Mouse (Mus musculus) midbrain, embryonic 13.5 days (tissue): ENCODE results near the gene Slc23a2. TPM values are rescaled to one million over a fixed set of nuclear protein-coding genes. Genes with fewer than 3 reads are reported as not detected.

Experiments
- ATAC-seq: fragments of 200-750 bp; cut with Nextera tagmentation; 2 replicates; pipeline ENCODE4 v1.8.0; 2017; ENCODE audit warnings: mild to moderate bottlenecking, moderate TSS enrichment, moderate library complexity
- H3K27ac ChIP-seq: fragments of 300-500 bp; sonication (generic); 2 replicates; pipeline ENCODE4 v1.5.1; 2015; ENCODE audit warnings: inconsistent platforms, mild to moderate bottlenecking, moderate library complexity
- H3K27me3 ChIP-seq: fragments of 300-500 bp; sonication (generic); 2 replicates; pipeline ENCODE4 v1.6.1; 2015; ENCODE audit warnings: mild to moderate bottlenecking, inconsistent platforms
- H3K36me3 ChIP-seq: fragments of 300-500 bp; sonication (generic); 2 replicates; pipeline ENCODE4 v1.6.1; 2015; ENCODE audit warnings: mild to moderate bottlenecking, inconsistent platforms
- H3K4me1 ChIP-seq: fragments of 300-500 bp; sonication (generic); replicated peaks from 2 replicates; pipeline ENCODE4 v1.6.1; 2015; ENCODE audit warnings: inconsistent platforms
- H3K4me2 ChIP-seq: fragments of 300-500 bp; sonication (generic); replicated peaks from 2 replicates; pipeline ENCODE4 v1.6.1; 2015; ENCODE audit warnings: moderate library complexity, mild to moderate bottlenecking, inconsistent platforms
- H3K4me3 ChIP-seq: fragments of 300-500 bp; sonication (generic); replicated peaks from 2 replicates; pipeline ENCODE4 v1.5.1; 2015; ENCODE audit warnings: mild to moderate bottlenecking, inconsistent platforms
- H3K9ac ChIP-seq: fragments of 300-500 bp; sonication (generic); replicated peaks from 2 replicates; pipeline ENCODE4 v1.6.1; 2015; ENCODE audit warnings: mild to moderate bottlenecking, inconsistent platforms
- H3K9me3 ChIP-seq: fragments of 300-500 bp; sonication (generic); 2 replicates; pipeline ENCODE4 v1.6.1; 2016; ENCODE audit warnings: mild to moderate bottlenecking, inconsistent platforms
- WGBS: fragments of 180-500 bp; shearing (Covaris S2); methylation state at CpG from one replicate; pipeline ENCODE4 v1.1.7; 2015; 5-methylcytosine and 5-hydroxymethylcytosine counted together
- polyA plus RNA-seq: library from polyadenylated mRNA; unstranded; fragments of >200 nt; fragmentation: Nextera tagmentation; extraction: Ambion mirVana; gene quantifications from 2 replicates; pipeline ENCODE4 v1.2.1, GENCODE M21; 2015

Slc23a2 gene
- polyA plus RNA-seq, 1 experiment from 2014 or later: 19.8 TPM

DNA sequence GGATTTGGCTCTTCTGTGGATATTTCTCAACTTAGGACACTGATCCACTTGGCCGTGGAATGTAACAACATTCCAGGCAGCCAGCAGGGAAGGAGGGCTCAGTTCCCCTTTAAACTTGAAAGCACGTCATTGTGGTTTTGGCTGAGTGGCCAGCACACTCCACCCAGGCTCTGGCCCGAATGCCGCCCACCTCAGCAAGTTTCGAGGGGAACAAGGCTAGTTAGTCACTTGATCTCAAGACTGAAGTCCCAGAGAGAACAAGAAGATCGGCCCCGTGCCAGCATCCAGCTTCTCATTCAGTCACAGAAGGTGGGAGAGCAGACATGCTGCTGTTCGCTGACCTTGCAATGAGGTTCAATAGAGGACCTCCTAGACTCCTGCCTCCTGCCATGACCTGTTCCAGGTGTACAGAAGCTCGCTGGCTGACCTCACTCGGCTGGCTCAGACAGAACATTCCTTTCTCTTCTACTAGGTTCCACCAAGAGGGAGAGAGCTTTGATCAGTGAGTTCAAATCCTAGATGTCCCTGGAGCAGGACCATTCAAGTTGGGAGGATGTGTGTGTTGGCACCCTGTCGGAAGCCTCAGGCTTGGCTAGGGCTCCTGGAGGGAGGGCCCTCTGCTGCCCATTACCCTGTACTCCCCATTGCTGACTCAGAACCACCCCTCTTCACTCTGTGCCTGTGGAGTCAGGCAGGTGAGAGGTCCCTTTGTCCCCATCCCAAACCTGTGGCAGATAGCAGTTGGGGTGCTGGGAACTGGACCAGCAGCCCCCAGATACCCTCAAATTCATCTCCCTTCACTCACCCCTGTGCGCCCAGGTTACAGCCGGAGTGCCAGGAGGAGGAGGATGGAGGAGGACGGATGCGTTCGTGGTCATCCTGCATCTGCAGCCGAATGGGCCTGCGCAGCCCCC lies 138.1 kb downstream of the Slc23a2 start:
- Histone ChIP-seq H3K4me2 (no peak overlapping the region), H3K4me1 (no peaks in the 10 kb centered on the region), H3K27ac (no peak overlapping the region), H3K9ac (no peak overlapping the region), H3K36me3 (peaks cover 90% of the 10 kb centered on the region), H3K27me3 (no peaks in the 10 kb centered on the region), H3K9me3 (no peaks in the 10 kb centered on the region), H3K4me3 (no peak overlapping the region)
- WGBS: 89% methylated on average over 18 of the region's 18 CpGs
- ATAC-seq: no peak

DNA sequence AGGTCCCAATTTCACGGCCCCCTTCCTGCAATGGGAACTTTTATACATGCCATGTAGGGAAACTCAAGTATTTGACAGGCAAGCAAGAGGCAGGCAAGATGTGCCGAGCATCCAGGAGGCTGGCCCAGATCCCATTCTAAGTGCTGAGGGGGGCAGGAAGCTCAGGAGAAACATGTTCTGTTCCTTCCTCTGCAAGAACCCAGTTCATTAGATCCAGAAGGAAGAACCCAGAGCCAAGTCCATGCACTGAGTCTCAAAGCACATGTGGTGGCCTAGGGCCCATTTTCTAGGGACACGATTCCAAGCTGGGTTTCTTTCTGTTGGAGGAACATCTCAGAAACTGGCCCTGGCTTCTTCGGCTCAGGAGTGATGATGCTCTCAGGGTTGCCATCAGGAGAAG lies 139.5 kb downstream of the Slc23a2 start:
- H3K9ac ChIP-seq: no peak overlapping the region
- H3K4me2 ChIP-seq: no peak overlapping the region
- no peak overlapping the region for H3K27ac ChIP-seq
- H3K36me3 ChIP-seq: peaks cover 87% of the 10 kb centered on the region
- no peaks in the 10 kb centered on the region for H3K4me1 ChIP-seq
- H3K27me3 ChIP-seq: no peaks in the 10 kb centered on the region
- WGBS: 89% methylated on average over 4 of the region's 4 CpGs
- ATAC-seq: no peak
- no peak overlapping the region for H3K4me3 ChIP-seq
- no peaks in the 10 kb centered on the region for H3K9me3 ChIP-seq

DNA sequence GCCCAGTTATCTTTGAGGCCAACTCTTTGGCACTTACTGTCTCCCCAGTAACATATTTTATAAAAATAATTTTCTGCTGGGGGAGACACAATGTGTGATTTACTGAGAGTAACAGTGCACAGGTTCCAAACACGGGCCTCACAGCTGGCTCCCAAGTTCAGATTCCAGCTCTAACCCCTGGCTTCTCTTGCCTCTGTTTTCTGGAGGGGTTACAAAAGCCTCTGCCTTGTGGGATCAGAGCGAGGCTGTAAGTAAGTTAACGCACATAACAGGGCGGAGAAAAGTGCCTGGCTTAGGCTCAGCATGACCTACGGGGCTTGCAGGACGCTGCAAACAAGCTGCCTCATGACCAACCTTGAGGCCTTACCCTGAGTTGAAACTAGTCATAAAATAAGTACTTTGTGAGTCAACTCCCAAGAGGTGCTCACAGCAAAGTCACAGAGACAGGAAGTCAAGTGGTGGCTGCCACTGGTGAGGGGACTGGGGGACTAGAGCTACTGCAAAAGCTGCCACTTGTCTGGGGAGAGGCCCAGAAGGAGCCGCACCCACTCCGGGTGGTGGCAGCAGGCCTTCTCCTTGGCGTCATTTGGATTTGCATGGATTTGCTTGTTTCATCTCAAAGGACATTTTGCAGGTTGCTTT lies 140.3 kb downstream of the Slc23a2 start:
- 85% methylated on average over 9 of the region's 9 CpGs for WGBS

DNA sequence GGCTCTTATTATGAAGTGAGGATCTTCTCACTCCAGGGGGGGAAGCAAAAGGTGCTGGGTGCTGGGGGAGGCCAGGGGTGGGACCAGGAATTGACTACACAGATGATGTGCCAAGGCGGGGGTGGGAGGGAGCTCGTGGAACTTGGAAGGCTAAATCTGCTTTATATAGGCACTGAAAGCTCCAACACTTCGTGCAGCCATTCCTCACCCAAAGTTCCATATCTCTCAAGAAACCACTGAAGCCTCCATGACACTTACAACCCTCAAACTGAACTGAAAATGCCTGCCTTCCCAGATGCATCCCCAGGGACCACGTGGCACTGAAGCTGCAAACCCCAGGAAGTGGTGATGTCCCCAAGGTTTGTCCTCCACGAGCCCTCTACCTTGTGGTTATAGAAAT lies 141.0 kb downstream of the Slc23a2 start:
- H3K4me2 ChIP-seq: no peak overlapping the region
- H3K4me3 ChIP-seq: no peak overlapping the region
- peaks cover 86% of the 10 kb centered on the region for H3K36me3 ChIP-seq
- ATAC-seq: no peak
- H3K27ac ChIP-seq: no peak overlapping the region
- H3K9ac ChIP-seq: no peak overlapping the region
- H3K9me3 ChIP-seq: no peaks in the 10 kb centered on the region
- H3K27me3 ChIP-seq: no peaks in the 10 kb centered on the region
- whole genome bisulfite sequencing: 86% methylated on average over 5 of the region's 5 CpGs
- no peaks in the 10 kb centered on the region for H3K4me1 ChIP-seq

More for the DNA sequence above, 140.3 kb downstream of the Slc23a2 start:
- Histone ChIP-seq H3K4me1 (no peaks in the 10 kb centered on the region), H3K36me3 (peaks cover 87% of the 10 kb centered on the region), H3K27ac (no peak overlapping the region), H3K4me3 (no peak overlapping the region), H3K27me3 (no peaks in the 10 kb centered on the region), H3K9ac (no peak overlapping the region), H3K4me2 (no peak overlapping the region), H3K9me3 (no peaks in the 10 kb centered on the region)
- no peak for ATAC-seq

Other genes with a start within 250 kb of the Slc23a2 start
- gene Prnp, start 235.2 kb downstream of the Slc23a2 start, polyA plus RNA-seq: 109 and 114 TPM in 2 replicates
- gene Prn, start 235.2 kb downstream of the Slc23a2 start, polyA plus RNA-seq: 0.34 TPM in 1 of 2 replicates, not detected in the other
- gene Prnd, start 194.2 kb downstream of the Slc23a2 start, polyA plus RNA-seq: 8.7 and 9.2 TPM in 2 replicates
- 28.0 and 29.6 TPM in 2 replicates for gene Rassf2, start 114.8 kb downstream of the Slc23a2 start, polyA plus RNA-seq
- gene Tmem230, start 102.7 kb upstream of the Slc23a2 start, polyA plus RNA-seq: 53.9 TPM in 2 replicates
- gene Pcna, start 108.2 kb upstream of the Slc23a2 start, polyA plus RNA-seq: 157 and 166 TPM in 2 replicates
- gene Cds2, start 118.0 kb upstream of the Slc23a2 start, polyA plus RNA-seq: 24.4 and 28.4 TPM in 2 replicates
- 3.6 and 9.2 TPM in 2 replicates for gene Prokr2, start 240.3 kb upstream of the Slc23a2 start, polyA plus RNA-seq